Mouse (Mus musculus): ENCODE measurements around the gene Cxcl15.

DNA sequence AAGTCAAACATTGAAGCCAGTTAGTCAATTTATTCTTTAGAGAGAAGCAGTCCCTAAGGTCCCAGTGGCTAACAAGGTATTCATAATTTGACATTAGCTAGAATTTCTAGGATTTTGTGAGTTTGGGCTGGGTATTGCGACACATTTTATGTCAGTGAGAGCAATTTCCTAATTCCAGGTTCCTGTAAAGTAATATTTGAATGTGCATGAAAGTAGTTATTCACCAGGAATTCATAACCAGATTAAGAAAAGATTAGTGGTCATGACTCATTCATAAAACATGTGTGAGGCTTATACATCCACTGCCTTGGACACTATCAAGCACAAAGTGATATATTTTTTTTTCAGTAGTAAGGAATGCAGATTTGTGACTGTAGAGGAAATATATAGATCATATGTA is 40.4 kb upstream of the Cxcl15 start:
- TF ChIP-seq CTCF (IDR thresholded peaks at IDR 0.05; ENCODE audit: low read depth) (no peak), EP300 (IDR thresholded peaks at IDR 0.05; ENCODE audit: low read depth) (no peak)
